Mouse (Mus musculus): Measurements from ENCODE around the gene Tnf. TPM values are rescaled to one million over a fixed set of nuclear protein-coding genes. Genes with fewer than 3 reads are reported as not detected.

The Tnf gene
- polyA plus RNA-seq (2014; fragmentation: Nextera tagmentation; extraction: Ambion mirVana), result not detected in 2 replicates

GRCm38 (mm10) chr17:35201787-35202186 is at the start of gene Tnf:
Tnf (minus strand) TSS chr17:35202007.
- Histone ChIP-seq H3K27me3 (ENCODE audit: control insufficient read depth, insufficient read depth, low read length) (peaks cover 27% of the 10 kb centered on the region), H3K9me3 (ENCODE audit: control insufficient read depth, low read length) (no peaks in the 10 kb centered on the region), H3K27ac (ENCODE audit: low read depth, low read length) (no peak within 1 kb of the TSS), H3K9ac (ENCODE audit: low read depth, low read length) (no peak within 1 kb of the TSS), H3K4me2 (replicated peaks; ENCODE audit: low read depth, low read length) (no peak within 1 kb of the TSS), H3K4me3 (ENCODE audit: low read length) (no peak within 1 kb of the TSS), H3K4me1 (ENCODE audit: control insufficient read depth, insufficient read depth, low read length) (no peaks in the 10 kb centered on the region), H3K36me3 (ENCODE audit: control insufficient read depth, insufficient read depth, low read length) (no peaks in the 10 kb centered on the region)
- no peak for ATAC-seq (ENCODE audit: low FRiP score, low TSS enrichment)
- 28% methylated on average over 13 of the region's 13 CpGs for WGBS

GRCm38 (mm10) chr17:35251162-35251719 is 49.4 kb upstream of the Tnf start:
- no peak overlapping the region for H3K9ac ChIP-seq (ENCODE audit: low read depth, low read length)
- WGBS, result 84% methylated on average over 15 of the region's 15 CpGs
- H3K4me3 ChIP-seq (ENCODE audit: low read length), result no peak overlapping the region
- H3K4me1 ChIP-seq (ENCODE audit: control insufficient read depth, insufficient read depth, low read length), result peaks cover 11% of the 10 kb centered on the region; the same call in 1 of the 2 replicates
- H3K27me3 ChIP-seq (ENCODE audit: control insufficient read depth, insufficient read depth, low read length), result no peaks in the 10 kb centered on the region
- no peak overlapping the region for H3K27ac ChIP-seq (ENCODE audit: low read depth, low read length)
- H3K36me3 ChIP-seq (ENCODE audit: control insufficient read depth, insufficient read depth, low read length), result peaks cover 79% of the 10 kb centered on the region
- no peak for ATAC-seq (ENCODE audit: low FRiP score, low TSS enrichment)
- no peaks in the 10 kb centered on the region for H3K9me3 ChIP-seq (ENCODE audit: control insufficient read depth, low read length)
- no peak overlapping the region for H3K4me2 ChIP-seq (replicated peaks; ENCODE audit: low read depth, low read length)

GRCm38 (mm10) chr17:35250348-35251120 is 48.7 kb upstream of the Tnf start:
- peaks cover 86% of the 10 kb centered on the region for H3K36me3 ChIP-seq (ENCODE audit: control insufficient read depth, insufficient read depth, low read length)
- H3K4me1 ChIP-seq (ENCODE audit: control insufficient read depth, insufficient read depth, low read length), result peaks cover 15% of the 10 kb centered on the region; the same call in 1 of the 2 replicates
- WGBS, result 88% methylated on average over 3 of the region's 3 CpGs
- H3K27me3 ChIP-seq (ENCODE audit: control insufficient read depth, insufficient read depth, low read length), result no peaks in the 10 kb centered on the region
- no peak overlapping the region for H3K4me3 ChIP-seq (ENCODE audit: low read length)
- no peak overlapping the region for H3K27ac ChIP-seq (ENCODE audit: low read depth, low read length)
- H3K9ac ChIP-seq (ENCODE audit: low read depth, low read length), result no peak overlapping the region
- no peaks in the 10 kb centered on the region for H3K9me3 ChIP-seq (ENCODE audit: control insufficient read depth, low read length)
- ATAC-seq (ENCODE audit: low FRiP score, low TSS enrichment), result no peak
- no peak overlapping the region for H3K4me2 ChIP-seq (replicated peaks; ENCODE audit: low read depth, low read length)

GRCm38 (mm10) chr17:35249451-35250197 is 47.8 kb upstream of the Tnf start:
- Histone ChIP-seq H3K9me3 (ENCODE audit: control insufficient read depth, low read length) (no peaks in the 10 kb centered on the region), H3K27ac (ENCODE audit: low read depth, low read length) (no peak overlapping the region), H3K4me2 (replicated peaks; ENCODE audit: low read depth, low read length) (no peak overlapping the region), H3K36me3 (ENCODE audit: control insufficient read depth, insufficient read depth, low read length) (peaks cover 96% of the 10 kb centered on the region), H3K4me3 (ENCODE audit: low read length) (no peak overlapping the region), H3K9ac (ENCODE audit: low read depth, low read length) (no peak overlapping the region), H3K27me3 (ENCODE audit: control insufficient read depth, insufficient read depth, low read length) (no peaks in the 10 kb centered on the region), H3K4me1 (ENCODE audit: control insufficient read depth, insufficient read depth, low read length) (peaks cover 24% of the 10 kb centered on the region; the same call in 1 of the 2 replicates)
- 69% methylated on average over 19 of the region's 19 CpGs for WGBS
- no peak for ATAC-seq (ENCODE audit: low FRiP score, low TSS enrichment)

GRCm38 (mm10) chr17:35248986-35249385 is 47.2 kb upstream of the Tnf start:
- Histone ChIP-seq H3K9me3 (ENCODE audit: control insufficient read depth, low read length) (no peaks in the 10 kb centered on the region), H3K4me3 (ENCODE audit: low read length) (no peak overlapping the region), H3K36me3 (ENCODE audit: control insufficient read depth, insufficient read depth, low read length) (peaks cover 98% of the 10 kb centered on the region), H3K4me1 (ENCODE audit: control insufficient read depth, insufficient read depth, low read length) (peaks cover 30% of the 10 kb centered on the region), H3K27me3 (ENCODE audit: control insufficient read depth, insufficient read depth, low read length) (no peaks in the 10 kb centered on the region), H3K4me2 (replicated peaks; ENCODE audit: low read depth, low read length) (no peak overlapping the region), H3K27ac (ENCODE audit: low read depth, low read length) (no peak overlapping the region), H3K9ac (ENCODE audit: low read depth, low read length) (no peak overlapping the region)
- ATAC-seq (ENCODE audit: low FRiP score, low TSS enrichment), result no peak
- 85% methylated on average over 14 of the region's 14 CpGs for WGBS

- Histone ChIP-seq H3K27me3 (ENCODE audit: control insufficient read depth, insufficient read depth, low read length) (no peaks in the 10 kb centered on the region), H3K4me3 (ENCODE audit: low read length) (no peak overlapping the region; the same call in 1 of the 2 replicates), H3K9me3 (ENCODE audit: control insufficient read depth, low read length) (no peaks in the 10 kb centered on the region), H3K4me2 (replicated peaks; ENCODE audit: low read depth, low read length) (no peak overlapping the region), H3K9ac (ENCODE audit: low read depth, low read length) (no peak overlapping the region), H3K36me3 (ENCODE audit: control insufficient read depth, insufficient read depth, low read length) (peaks cover 90% of the 10 kb centered on the region), H3K27ac (ENCODE audit: low read depth, low read length) (no peak overlapping the region), H3K4me1 (ENCODE audit: control insufficient read depth, insufficient read depth, low read length) (peaks cover 36% of the 10 kb centered on the region)
- ATAC-seq (ENCODE audit: low FRiP score, low TSS enrichment), result no peak
- 78% methylated on average over 7 of the region's 7 CpGs for WGBS
Measured at GRCm38 (mm10) chr17:35247144-35247543, 45.3 kb upstream of the Tnf start.

- Histone ChIP-seq H3K9ac (ENCODE audit: low read depth, low read length) (no peak overlapping the region), H3K4me3 (ENCODE audit: low read length) (no peak overlapping the region)
- 83% methylated on average over 15 of the region's 15 CpGs for WGBS
Measured at GRCm38 (mm10) chr17:35245731-35246623, 44.2 kb upstream of the Tnf start.

GRCm38 (mm10) chr17:35244999-35245398 is 43.2 kb upstream of the Tnf start:
- WGBS, result 49% methylated on average over 2 of the region's 2 CpGs
- H3K27me3 ChIP-seq (ENCODE audit: control insufficient read depth, insufficient read depth, low read length), result no peaks in the 10 kb centered on the region
- peaks cover 42% of the 10 kb centered on the region for H3K4me1 ChIP-seq (ENCODE audit: control insufficient read depth, insufficient read depth, low read length)
- H3K4me2 ChIP-seq (replicated peaks; ENCODE audit: low read depth, low read length), result peak overlapping the region; percentile 93
- H3K9ac ChIP-seq (ENCODE audit: low read depth, low read length), result peak overlapping the region; percentile 99; the same call in 1 of the 2 replicates
- peaks cover 70% of the 10 kb centered on the region for H3K36me3 ChIP-seq (ENCODE audit: control insufficient read depth, insufficient read depth, low read length)
- no peak for ATAC-seq (ENCODE audit: low FRiP score, low TSS enrichment)
- H3K4me3 ChIP-seq (ENCODE audit: low read length), result peak overlapping the region; percentile 85; the same call in 1 of the 2 replicates
- no peak overlapping the region for H3K27ac ChIP-seq (ENCODE audit: low read depth, low read length)
- H3K9me3 ChIP-seq (ENCODE audit: control insufficient read depth, low read length), result no peaks in the 10 kb centered on the region

More at GRCm38 (mm10) chr17:35245731-35246623, 44.2 kb upstream of the Tnf start:
- no peak for ATAC-seq (ENCODE audit: low FRiP score, low TSS enrichment)
- no peak overlapping the region for H3K27ac ChIP-seq (ENCODE audit: low read depth, low read length)
- peaks cover 36% of the 10 kb centered on the region for H3K4me1 ChIP-seq (ENCODE audit: control insufficient read depth, insufficient read depth, low read length)
- peaks cover 80% of the 10 kb centered on the region for H3K36me3 ChIP-seq (ENCODE audit: control insufficient read depth, insufficient read depth, low read length)
- H3K4me2 ChIP-seq (replicated peaks; ENCODE audit: low read depth, low read length), result no peak overlapping the region; the same call in 1 of the 2 replicates
- H3K9me3 ChIP-seq (ENCODE audit: control insufficient read depth, low read length), result no peaks in the 10 kb centered on the region
- no peaks in the 10 kb centered on the region for H3K27me3 ChIP-seq (ENCODE audit: control insufficient read depth, insufficient read depth, low read length)

Data from kidney, embryonic 14.5 days (tissue).